Mouse (Mus musculus) kidney, embryonic 16.5 days (tissue): Measurements from ENCODE around the gene Brinp3. TPM values are rescaled to one million over a fixed set of nuclear protein-coding genes. Genes with fewer than 3 reads are reported as not detected.

Experiments used
- ATAC-seq: fragments of 200-750 bp; cut with Nextera tagmentation; 2 replicates; pipeline ENCODE4 v1.8.0; 2017; ENCODE audit warnings: moderate TSS enrichment; ENCODE audit not compliant: low FRiP score, low TSS enrichment
- H3K27ac ChIP-seq: fragments of 300-500 bp; sonication (generic); 2 replicates; pipeline ENCODE4 v1.5.1; 2014; ENCODE audit warnings: low read length
- H3K27me3 ChIP-seq: fragments of 300-500 bp; sonication (generic); 2 replicates; pipeline ENCODE4 v1.6.1; 2014; ENCODE audit warnings: low read length, control low read depth, mixed read lengths; ENCODE audit not compliant: insufficient read depth
- H3K36me3 ChIP-seq: fragments of 300-500 bp; sonication (generic); 2 replicates; pipeline ENCODE4 v1.6.1; 2014; ENCODE audit warnings: low read length, control low read depth, mixed read lengths; ENCODE audit not compliant: insufficient read depth
- H3K4me1 ChIP-seq: fragments of 300-500 bp; sonication (generic); 2 replicates; pipeline ENCODE4 v1.6.1; 2014; ENCODE audit warnings: low read length, control low read depth, mixed read lengths; ENCODE audit not compliant: insufficient read depth
- H3K4me2 ChIP-seq: fragments of 300-500 bp; sonication (generic); replicated peaks from 2 replicates; pipeline ENCODE4 v1.6.1; 2014; ENCODE audit warnings: low read depth, low read length
- H3K4me3 ChIP-seq: fragments of 300-500 bp; sonication (generic); 2 replicates; pipeline ENCODE4 v1.5.1; 2014; ENCODE audit warnings: mild to moderate bottlenecking, low read length
- H3K9ac ChIP-seq: fragments of 300-500 bp; sonication (generic); replicated peaks from 2 replicates; pipeline ENCODE4 v1.6.1; 2014; ENCODE audit warnings: low read length
- H3K9me3 ChIP-seq: fragments of 300-500 bp; sonication (generic); 2 replicates; pipeline ENCODE4 v1.6.1; 2016; ENCODE audit warnings: low read length, control low read depth
- WGBS: fragments of 180-500 bp; shearing (Covaris S2); extraction: QIAGEN DNeasy Blood & Tissue Kit; methylation state at CpG from one replicate; pipeline ENCODE4 v1.1.7; 2014; 5-methylcytosine and 5-hydroxymethylcytosine counted together
- polyA plus RNA-seq: library from polyadenylated mRNA; unstranded; fragments of >200 nt; fragmentation: Nextera tagmentation; extraction: Ambion mirVana; gene quantifications from 2 replicates; pipeline ENCODE4 v1.2.1, GENCODE M21; 2015

Brinp3 gene
- 0.10 and 0.26 TPM in 2 replicates for polyA plus RNA-seq

- Histone ChIP-seq H3K4me1 (0 out of 2 replicates have a peak, but pooled peaks cover 7% of the 10 kb centered on the region), H3K27me3 (peaks cover 33% of the 10 kb centered on the region), H3K4me2 (peak within 1 kb of the TSS; percentile 41), H3K36me3 (no peaks in the 10 kb centered on the region), H3K9me3 (no peaks in the 10 kb centered on the region), H3K27ac (no peak within 1 kb of the TSS), H3K4me3 (peak within 1 kb of the TSS; percentile 12), H3K9ac (no peak within 1 kb of the TSS)
- WGBS: 2% methylated on average over 19 of the region's 19 CpGs
- no peak for ATAC-seq
Observed at GRCm38 (mm10) chr1:146494681-146495331, at the start of gene Brinp3. Gene Brinp3 (plus strand): TSS chr1:146494760.

- 0 out of 2 replicates have a peak, but pooled peaks cover 7% of the 10 kb centered on the region for H3K4me1 ChIP-seq
- 11% methylated on average over 7 of the region's 7 CpGs for WGBS
- H3K27me3 ChIP-seq: peaks cover 33% of the 10 kb centered on the region
- no peak overlapping the region for H3K9ac ChIP-seq
- peak overlapping the region; percentile 41 for H3K4me2 ChIP-seq
- peak overlapping the region; percentile 12; the same call in 1 of the 2 replicates for H3K4me3 ChIP-seq
- no peak overlapping the region for H3K27ac ChIP-seq
- no peak for ATAC-seq
- H3K9me3 ChIP-seq: no peaks in the 10 kb centered on the region
- H3K36me3 ChIP-seq: no peaks in the 10 kb centered on the region
Observed at GRCm38 (mm10) chr1:146494221-146494620, 339 bp upstream of the Brinp3 start.

GRCm38 (mm10) chr1:146495386-146495785 lies 826 bp downstream of the Brinp3 start:
- Histone ChIP-seq H3K9me3 (no peaks in the 10 kb centered on the region), H3K27ac (no peak overlapping the region), H3K4me1 (0 out of 2 replicates have a peak, but pooled peaks cover 7% of the 10 kb centered on the region), H3K9ac (no peak overlapping the region), H3K27me3 (peaks cover 33% of the 10 kb centered on the region), H3K36me3 (no peaks in the 10 kb centered on the region), H3K4me2 (peak overlapping the region; percentile 41; the same call in 1 of the 2 replicates), H3K4me3 (peak overlapping the region; percentile 12; the same call in 1 of the 2 replicates)
- 7% methylated on average over 3 of the region's 3 CpGs for WGBS
- no peak for ATAC-seq

GRCm38 (mm10) chr1:146497381-146498081 lies 3.0 kb downstream of the Brinp3 start:
- H3K9me3 ChIP-seq: no peaks in the 10 kb centered on the region
- H3K36me3 ChIP-seq: no peaks in the 10 kb centered on the region
- no peak overlapping the region for H3K27ac ChIP-seq
- WGBS: 1% methylated on average over 28 of the region's 28 CpGs
- peak overlapping the region; percentile 57 for H3K4me2 ChIP-seq
- peak overlapping the region; percentile 46 for H3K4me3 ChIP-seq
- H3K27me3 ChIP-seq: peaks cover 33% of the 10 kb centered on the region
- H3K4me1 ChIP-seq: 0 out of 2 replicates have a peak, but pooled peaks cover 7% of the 10 kb centered on the region
- peak; percentile 82 for ATAC-seq
- H3K9ac ChIP-seq: peak overlapping the region; percentile 46; the same call in 1 of the 2 replicates

GRCm38 (mm10) chr1:146498085-146498779 lies 3.7 kb downstream of the Brinp3 start:
- ATAC-seq: peak; percentile 63; the same call in 1 of the 2 replicates
- 0 out of 2 replicates have a peak, but pooled peaks cover 7% of the 10 kb centered on the region for H3K4me1 ChIP-seq
- no peaks in the 10 kb centered on the region for H3K9me3 ChIP-seq
- no peak overlapping the region for H3K9ac ChIP-seq
- H3K4me2 ChIP-seq: peak overlapping the region; percentile 57
- H3K4me3 ChIP-seq: peak overlapping the region; percentile 46
- no peaks in the 10 kb centered on the region for H3K36me3 ChIP-seq
- peaks cover 33% of the 10 kb centered on the region for H3K27me3 ChIP-seq
- H3K27ac ChIP-seq: no peak overlapping the region
- under 1% methylated on average over 16 of the region's 16 CpGs for WGBS

GRCm38 (mm10) chr1:146498780-146499114 lies 4.2 kb downstream of the Brinp3 start:
- Histone ChIP-seq H3K27me3 (peaks cover 33% of the 10 kb centered on the region), H3K9me3 (no peaks in the 10 kb centered on the region), H3K4me1 (0 out of 2 replicates have a peak, but pooled peaks cover 7% of the 10 kb centered on the region), H3K36me3 (no peaks in the 10 kb centered on the region), H3K27ac (no peak overlapping the region), H3K9ac (no peak overlapping the region), H3K4me2 (peak overlapping the region; percentile 57), H3K4me3 (peak overlapping the region; percentile 46)
- WGBS: 4% methylated on average over 1 of the region's 1 CpGs
- peak; percentile 49; the same call in 1 of the 2 replicates for ATAC-seq

- H3K9me3 ChIP-seq: no peaks in the 10 kb centered on the region
- H3K36me3 ChIP-seq: no peaks in the 10 kb centered on the region
- H3K27ac ChIP-seq: no peak overlapping the region
- H3K27me3 ChIP-seq: no peaks in the 10 kb centered on the region
- no peak overlapping the region for H3K9ac ChIP-seq
- no peaks in the 10 kb centered on the region for H3K4me1 ChIP-seq
- H3K4me3 ChIP-seq: no peak overlapping the region
- ATAC-seq: no peak
- 80% methylated on average over 2 of the region's 2 CpGs for WGBS
- H3K4me2 ChIP-seq: no peak overlapping the region
Observed at GRCm38 (mm10) chr1:146515377-146515776, 20.8 kb downstream of the Brinp3 start.

- no peak for ATAC-seq
- no peak overlapping the region for H3K4me3 ChIP-seq
- no peak overlapping the region for H3K27ac ChIP-seq
- 80% methylated on average over 11 of the region's 11 CpGs for WGBS
- no peaks in the 10 kb centered on the region for H3K9me3 ChIP-seq
- no peak overlapping the region for H3K4me2 ChIP-seq
- no peaks in the 10 kb centered on the region for H3K27me3 ChIP-seq
- no peak overlapping the region for H3K9ac ChIP-seq
- no peaks in the 10 kb centered on the region for H3K36me3 ChIP-seq
- H3K4me1 ChIP-seq: no peaks in the 10 kb centered on the region
Observed at GRCm38 (mm10) chr1:146523727-146524573, 29.4 kb downstream of the Brinp3 start.

- Histone ChIP-seq H3K4me1 (no peaks in the 10 kb centered on the region), H3K4me3 (no peak overlapping the region), H3K36me3 (no peaks in the 10 kb centered on the region), H3K27ac (no peak overlapping the region), H3K9ac (no peak overlapping the region), H3K4me2 (no peak overlapping the region), H3K27me3 (no peaks in the 10 kb centered on the region), H3K9me3 (no peaks in the 10 kb centered on the region)
- ATAC-seq: no peak
Observed at GRCm38 (mm10) chr1:146528572-146528971, 34.0 kb downstream of the Brinp3 start.
